Mouse (Mus musculus) monocyte, adult 5-6 weeks (primary cell): ENCODE results near the gene 1700019D03Rik. TPM values are rescaled to one million over a fixed set of nuclear protein-coding genes. Genes with fewer than 3 reads are reported as not detected.

Source experiments
- total RNA-seq: library from RNA; stranded (forward); fragments of 200-1000, 200-491, 200-594 nt; gene quantifications from 3 replicates; pipeline ENCODE4 v1.2.3, GENCODE M21; 2017

1700019D03Rik gene
- total RNA-seq, 1 experiment from 2014 or later, result 0.19 TPM

Other genes starting within 250 kb of the 1700019D03Rik start
- gene Inpp1, start 202.5 kb downstream of the 1700019D03Rik start, total RNA-seq, result 26.9 to 62.4 TPM (median 41.3 TPM) in 3 replicates
- 21.9 to 73.6 TPM (median 24.1 TPM) in 3 replicates for gene Hibch, start 175.2 kb downstream of the 1700019D03Rik start, total RNA-seq
- gene Mstn, start 41.5 kb upstream of the 1700019D03Rik start, total RNA-seq, result not detected in 3 replicates
- 2.8 TPM in 1 of 3 replicates, not detected in the others for gene 1700019A02Rik, start 167.5 kb upstream of the 1700019D03Rik start, total RNA-seq